Mouse (Mus musculus): ENCODE measurements around the gene Arhgap19. TPM values are rescaled to one million over a fixed set of nuclear protein-coding genes. Genes with fewer than 3 reads are reported as not detected.

Arhgap19 gene
- polyA plus RNA-seq, 1 experiment from 2014 or later, result 3.5 TPM

- Histone ChIP-seq H3K9me3 (ENCODE audit: control insufficient read depth, low read length) (no peaks in the 10 kb centered on the region), H3K4me3 (ENCODE audit: low read depth, low read length) (peak overlapping the region; percentile 99), H3K4me1 (replicated peaks; ENCODE audit: control insufficient read depth, insufficient read depth) (no peaks in the 10 kb centered on the region), H3K27me3 (ENCODE audit: control insufficient read depth, insufficient read depth, low read length) (no peaks in the 10 kb centered on the region), H3K27ac (replicated peaks) (no peak overlapping the region), H3K4me2 (replicated peaks; ENCODE audit: low read depth) (peak overlapping the region; percentile 88), H3K9ac (ENCODE audit: low read length) (0 out of 2 replicates have a peak overlapping the region, but pooled peaks have one; percentile 31), H3K36me3 (ENCODE audit: control insufficient read depth, insufficient read depth, low read length) (no peaks in the 10 kb centered on the region)
- TF ChIP-seq CTCF (IDR thresholded peaks at IDR 0.05; ENCODE audit: low read depth), result no peak
- no peak for TF ChIP-seq EP300 (optimal IDR thresholded peaks at IDR 0.05)
- DNase-seq (ENCODE audit: low spot score) (no peak), ATAC-seq (ENCODE audit: low FRiP score, low TSS enrichment) (no peak)
- WGBS, result 45% methylated on average over 6 of the region's 6 CpGs
Measured at GRCm38 (mm10) chr19:41800451-41800850, 1.4 kb downstream of the Arhgap19 start.

DNA sequence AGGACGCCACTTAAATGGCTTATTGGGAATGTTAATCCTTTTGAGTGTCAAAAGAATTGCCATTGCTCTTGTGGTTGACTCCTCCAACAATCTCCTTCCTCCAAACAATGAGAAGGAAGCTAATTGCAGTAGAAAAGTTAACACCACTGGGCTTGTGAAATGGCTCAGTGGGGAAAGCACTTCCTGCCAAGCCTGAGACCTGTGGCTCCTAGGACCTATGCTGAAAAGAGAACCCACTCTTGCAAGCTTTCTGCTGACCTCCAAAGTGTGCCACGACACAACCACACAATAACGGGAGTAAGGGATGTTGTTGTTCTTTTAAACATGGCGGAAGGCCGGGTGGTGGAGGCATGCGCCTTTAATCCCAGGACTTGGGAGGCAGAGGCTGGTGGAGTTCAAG, 4.3 kb downstream of the Arhgap19 start:
- DNase-seq (ENCODE audit: low spot score), result no peak
- no peaks in the 10 kb centered on the region for H3K4me1 ChIP-seq (replicated peaks; ENCODE audit: control insufficient read depth, insufficient read depth)

DNA sequence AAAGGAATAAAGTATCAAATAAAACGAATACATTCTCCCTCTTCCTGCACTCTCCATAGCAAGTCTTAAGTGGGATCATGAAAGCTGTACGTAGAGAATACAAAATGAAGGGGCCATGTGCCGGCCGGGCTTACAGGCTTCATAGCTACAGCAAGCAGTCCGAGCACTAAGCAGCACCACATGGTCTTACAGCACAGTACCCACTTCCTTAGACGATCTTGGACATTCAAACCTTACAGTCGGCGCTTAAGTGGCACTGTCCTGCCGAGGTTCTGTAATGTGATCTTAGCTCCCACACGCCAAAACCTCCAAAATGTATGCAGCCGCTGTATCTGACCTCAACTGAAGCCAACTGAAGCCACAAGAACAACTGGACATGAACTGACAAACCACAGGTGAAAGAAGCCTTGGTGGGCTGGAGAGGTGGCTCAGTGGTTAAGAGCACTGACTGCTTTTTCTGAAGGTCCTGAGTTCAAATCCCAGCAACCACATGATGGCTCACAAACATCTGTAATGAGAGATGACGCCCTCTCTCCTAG, 5.0 kb downstream of the Arhgap19 start:
- Histone ChIP-seq H3K4me3 (ENCODE audit: low read depth, low read length) (no peak overlapping the region), H3K4me2 (replicated peaks; ENCODE audit: low read depth) (no peak overlapping the region), H3K36me3 (ENCODE audit: control insufficient read depth, insufficient read depth, low read length) (no peaks in the 10 kb centered on the region), H3K9me3 (ENCODE audit: control insufficient read depth, low read length) (no peaks in the 10 kb centered on the region), H3K27ac (replicated peaks) (no peak overlapping the region), H3K4me1 (replicated peaks; ENCODE audit: control insufficient read depth, insufficient read depth) (no peaks in the 10 kb centered on the region), H3K27me3 (ENCODE audit: control insufficient read depth, insufficient read depth, low read length) (no peaks in the 10 kb centered on the region), H3K9ac (ENCODE audit: low read length) (no peak overlapping the region)
- no peak for DNase-seq (ENCODE audit: low spot score)
- no peak for TF ChIP-seq EP300 (optimal IDR thresholded peaks at IDR 0.05)
- no peak for TF ChIP-seq CTCF (IDR thresholded peaks at IDR 0.05; ENCODE audit: low read depth)
- WGBS, result 77% methylated on average over 12 of the region's 12 CpGs
- no peak for ATAC-seq (ENCODE audit: low FRiP score, low TSS enrichment)

More for the DNA sequence above, 4.3 kb downstream of the Arhgap19 start:
- no peak for TF ChIP-seq CTCF (IDR thresholded peaks at IDR 0.05; ENCODE audit: low read depth)
- no peak for TF ChIP-seq EP300 (optimal IDR thresholded peaks at IDR 0.05)
- H3K9me3 ChIP-seq (ENCODE audit: control insufficient read depth, low read length), result no peaks in the 10 kb centered on the region
- no peaks in the 10 kb centered on the region for H3K27me3 ChIP-seq (ENCODE audit: control insufficient read depth, insufficient read depth, low read length)
- H3K4me3 ChIP-seq (ENCODE audit: low read depth, low read length), result no peak overlapping the region
- WGBS, result 92% methylated on average over 6 of the region's 6 CpGs
- H3K27ac ChIP-seq (replicated peaks), result no peak overlapping the region
- no peaks in the 10 kb centered on the region for H3K36me3 ChIP-seq (ENCODE audit: control insufficient read depth, insufficient read depth, low read length)
- H3K9ac ChIP-seq (ENCODE audit: low read length), result no peak overlapping the region
- no peak overlapping the region for H3K4me2 ChIP-seq (replicated peaks; ENCODE audit: low read depth)
- ATAC-seq (ENCODE audit: low FRiP score, low TSS enrichment), result no peak

- Histone ChIP-seq H3K36me3 (ENCODE audit: control insufficient read depth, insufficient read depth, low read length) (no peaks in the 10 kb centered on the region), H3K9me3 (ENCODE audit: control insufficient read depth, low read length) (no peaks in the 10 kb centered on the region), H3K4me3 (ENCODE audit: low read depth, low read length) (no peak overlapping the region), H3K27ac (replicated peaks) (peak overlapping the region; percentile 30; the same call in 1 of the 2 replicates), H3K4me2 (replicated peaks; ENCODE audit: low read depth) (no peak overlapping the region), H3K27me3 (ENCODE audit: control insufficient read depth, insufficient read depth, low read length) (no peaks in the 10 kb centered on the region), H3K9ac (ENCODE audit: low read length) (no peak overlapping the region), H3K4me1 (replicated peaks; ENCODE audit: control insufficient read depth, insufficient read depth) (no peaks in the 10 kb centered on the region)
- WGBS, result 56% methylated on average over 3 of the region's 3 CpGs
- ATAC-seq (ENCODE audit: low FRiP score, low TSS enrichment), result 0 out of 2 replicates have a peak, but pooled peaks have one; percentile 21
- DNase-seq (ENCODE audit: low spot score), result no peak
- TF ChIP-seq CTCF (IDR thresholded peaks at IDR 0.05; ENCODE audit: low read depth), result no peak
- TF ChIP-seq EP300 (optimal IDR thresholded peaks at IDR 0.05), result no peak
Measured at GRCm38 (mm10) chr19:41796148-41796760, 5.6 kb downstream of the Arhgap19 start.

- ATAC-seq (ENCODE audit: low FRiP score, low TSS enrichment) (no peak), DNase-seq (ENCODE audit: low spot score) (no peak)
- H3K9me3 ChIP-seq (ENCODE audit: control insufficient read depth, low read length), result no peaks in the 10 kb centered on the region
- H3K36me3 ChIP-seq (ENCODE audit: control insufficient read depth, insufficient read depth, low read length), result no peaks in the 10 kb centered on the region
- no peak overlapping the region for H3K4me3 ChIP-seq (ENCODE audit: low read depth, low read length)
- no peak overlapping the region for H3K4me2 ChIP-seq (replicated peaks; ENCODE audit: low read depth)
- 71% methylated on average over 6 of the region's 6 CpGs for WGBS
- TF ChIP-seq EP300 (optimal IDR thresholded peaks at IDR 0.05) (no peak), CTCF (IDR thresholded peaks at IDR 0.05; ENCODE audit: low read depth) (no peak)
- no peak overlapping the region for H3K9ac ChIP-seq (ENCODE audit: low read length)
- H3K4me1 ChIP-seq (replicated peaks; ENCODE audit: control insufficient read depth, insufficient read depth), result no peaks in the 10 kb centered on the region
- no peak overlapping the region for H3K27ac ChIP-seq (replicated peaks)
- no peaks in the 10 kb centered on the region for H3K27me3 ChIP-seq (ENCODE audit: control insufficient read depth, insufficient read depth, low read length)
Measured at GRCm38 (mm10) chr19:41794901-41795300, 6.9 kb downstream of the Arhgap19 start.

GRCm38 (mm10) chr19:41794017-41794416, 7.8 kb downstream of the Arhgap19 start:
- Histone ChIP-seq H3K4me3 (ENCODE audit: low read depth, low read length) (no peak overlapping the region), H3K4me1 (replicated peaks; ENCODE audit: control insufficient read depth, insufficient read depth) (no peaks in the 10 kb centered on the region), H3K27me3 (ENCODE audit: control insufficient read depth, insufficient read depth, low read length) (no peaks in the 10 kb centered on the region), H3K27ac (replicated peaks) (peak overlapping the region; percentile 53; the same call in 1 of the 2 replicates), H3K36me3 (ENCODE audit: control insufficient read depth, insufficient read depth, low read length) (no peaks in the 10 kb centered on the region), H3K9me3 (ENCODE audit: control insufficient read depth, low read length) (no peaks in the 10 kb centered on the region), H3K4me2 (replicated peaks; ENCODE audit: low read depth) (no peak overlapping the region), H3K9ac (ENCODE audit: low read length) (0 out of 2 replicates have a peak overlapping the region, but pooled peaks have one; percentile 23)
- DNase-seq (ENCODE audit: low spot score) (no peak), ATAC-seq (ENCODE audit: low FRiP score, low TSS enrichment) (no peak)
- no peak for TF ChIP-seq EP300 (optimal IDR thresholded peaks at IDR 0.05)
- no peak for TF ChIP-seq CTCF (IDR thresholded peaks at IDR 0.05; ENCODE audit: low read depth)

Measured in stomach, postnatal 0 days (tissue).